Comparison of ENCODE assay signal across 22 mouse cellular contexts in the genomic region with DNA sequence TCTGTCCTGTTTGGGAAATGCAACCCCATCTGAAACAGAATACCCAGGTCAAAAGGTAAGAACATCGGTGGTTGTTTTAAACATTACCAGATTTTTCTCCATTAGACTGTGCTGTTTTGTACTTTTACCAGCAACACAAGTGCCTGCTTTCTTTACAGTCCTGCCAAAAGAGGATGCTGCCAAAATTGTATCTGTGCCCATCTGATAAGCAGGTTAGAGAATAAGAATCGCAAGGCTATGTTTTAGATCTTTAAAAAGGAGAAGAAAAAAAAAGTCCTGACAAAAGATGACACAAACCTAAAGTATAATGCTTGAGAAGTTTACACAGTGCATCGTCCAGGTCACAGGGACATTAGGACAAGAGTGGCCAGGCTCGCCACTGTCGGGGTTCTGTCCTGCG. TPM values are rescaled to one million over a fixed set of nuclear protein-coding genes. Genes with fewer than 3 reads are reported as not detected.
A peak's percentile ranks its signal among the peaks of the same experiment; 100 is the strongest.
DNase-seq lines count a peak whose midpoint lies in the region.
"Had no signal": no experiment of that assay in that cellular context is flagged by ENCODE, and none has a peak within 500 bp of the region (broad histone marks: within the 10 kb centered on the region; RNA-seq: fewer than 3 reads in every experiment).

No protein-coding gene starts in this region.

- DNase-seq in adrenal gland, adult 8-10 months = peak; percentile 12
- no peak for DNase-seq in adrenal gland, postnatal 25 days
- peak; percentile 18 for DNase-seq in 416B (ENCODE audit: low read depth)
- peak; percentile 17 for DNase-seq in adipocyte (ENCODE audit: low spot score)
- DNase-seq in gonadal fat pad, adult 2 months (ENCODE audit: low read depth) = peak; percentile 5
- no peak for DNase-seq in lung, postnatal 36 days
- DNase-seq in gastrocnemius, adult 18-20 months (ENCODE audit: low spot score) = no peak
- DNase-seq: cerebellum, adult 11 months; cerebellum, adult 9-11 months; forebrain, postnatal 0 days; gastrocnemius, postnatal 10 days; heart, adult 18-20 months; heart, postnatal 36 days; kidney, adult 8-10 months; kidney, postnatal 4 days; lung, adult 2 months; lung, postnatal 14 days; right cerebral cortex, postnatal 4 days; thymus, adult 18-20 months; thymus, postnatal 36 days had no signal

RNA-seq across cellular contexts. Expression of a gene that starts 20.5 kb away (rescaled TPM):
- 10 to 100 TPM; 17.2 to 34.9 (median 22.9) TPM for total RNA-seq in adrenal gland, adult 8-10 months (2022)
- 13.8 and 17.8 TPM in 2 replicates for total RNA-seq in adrenal gland, postnatal 25 days (2021)
- polyA plus RNA-seq in gonadal fat pad, adult 2 months (2012; rRNA removed) = 7.7 and 14.5 TPM in 2 replicates
- total RNA-seq in gastrocnemius, adult 18-20 months (2021) = 100 to 1,000 TPM; 111 to 112 TPM
- total RNA-seq: neutrophil, adult 5-6 weeks had no signal

RNA-seq across cellular contexts. Expression of a gene that starts 23.7 kb away (rescaled TPM):
- total RNA-seq in adrenal gland, adult 8-10 months (2022) = 1 to 10 TPM; 2.6 to 6.4 (median 4.2) TPM
- total RNA-seq in adrenal gland, postnatal 25 days (2021) = 1.6 and 1.8 TPM in 2 replicates
- polyA plus RNA-seq in gonadal fat pad, adult 2 months (2012; rRNA removed) = 2.0 and 4.7 TPM in 2 replicates
- total RNA-seq in gastrocnemius, adult 18-20 months (2021) = 1 to 10 TPM; 1.8 to 3.6 TPM
- total RNA-seq: neutrophil, adult 5-6 weeks had no signal
- polyA plus RNA-seq: CD4-positive, CD25-positive, alpha-beta regulatory T cell, adult 4 months had no signal

Comparison
In these comparisons a context has a peak if more than half of its experiments do, and no peak if none do; other contexts are left out.
1. DNase-seq: peak in adrenal gland, adult 8-10 months (single experiment), 416B (single experiment), adipocyte (single experiment) and gonadal fat pad, adult 2 months (single experiment); none in adrenal gland, postnatal 25 days (single experiment), lung, postnatal 36 days (single experiment) and gastrocnemius, adult 18-20 months (single experiment).